Mouse (Mus musculus) limb, embryonic 13.5 days (tissue): ENCODE measurements around the gene Lcn6. TPM values are rescaled to one million over a fixed set of nuclear protein-coding genes. Genes with fewer than 3 reads are reported as not detected.

Experiments
- ATAC-seq: fragments of 200-750 bp; cut with Nextera tagmentation; 2 replicates; pipeline ENCODE4 v1.8.0; 2017; ENCODE audit warnings: low read depth, moderate number of reproducible peaks, moderate TSS enrichment; ENCODE audit not compliant: low FRiP score
- H3K27ac ChIP-seq: fragments of 300-500 bp; sonication (generic); 2 replicates; pipeline ENCODE4 v1.5.1; 2015; ENCODE audit warnings: inconsistent platforms, mild to moderate bottlenecking, moderate library complexity
- H3K27me3 ChIP-seq: fragments of 300-500 bp; sonication (generic); 2 replicates; pipeline ENCODE4 v1.6.1; 2015; ENCODE audit warnings: mild to moderate bottlenecking, inconsistent platforms
- H3K36me3 ChIP-seq: fragments of 300-500 bp; sonication (generic); 2 replicates; pipeline ENCODE4 v1.6.1; 2015; ENCODE audit warnings: inconsistent platforms, mild to moderate bottlenecking, moderate library complexity
- H3K4me1 ChIP-seq: fragments of 300-500 bp; sonication (generic); 2 replicates; pipeline ENCODE4 v1.6.1; 2015; ENCODE audit warnings: inconsistent platforms
- H3K4me2 ChIP-seq: fragments of 300-500 bp; sonication (generic); replicated peaks from 2 replicates; pipeline ENCODE4 v1.6.1; 2015; ENCODE audit warnings: inconsistent platforms, mild to moderate bottlenecking, moderate library complexity
- H3K4me3 ChIP-seq: fragments of 300-500 bp; sonication (generic); 2 replicates; pipeline ENCODE4 v1.5.1; 2015; ENCODE audit warnings: moderate library complexity, mild to moderate bottlenecking, inconsistent platforms
- H3K9ac ChIP-seq: fragments of 300-500 bp; sonication (generic); 2 replicates; pipeline ENCODE4 v1.6.1; 2015; ENCODE audit warnings: mild to moderate bottlenecking, inconsistent platforms
- H3K9me3 ChIP-seq: fragments of 300-500 bp; sonication (generic); 2 replicates; pipeline ENCODE4 v1.6.1; 2016; ENCODE audit warnings: inconsistent platforms
- WGBS: fragments of 180-500 bp; shearing (Covaris S2); methylation state at CpG from one replicate; pipeline ENCODE4 v1.1.7; 2015; 5-methylcytosine and 5-hydroxymethylcytosine counted together
- polyA plus RNA-seq: library from polyadenylated mRNA; unstranded; fragments of >200 nt; fragmentation: Nextera tagmentation; extraction: Ambion mirVana; gene quantifications from 2 replicates; pipeline ENCODE4 v1.2.1, GENCODE M21; 2015

Gene Lcn6
- not detected in 2 replicates for polyA plus RNA-seq

DNA sequence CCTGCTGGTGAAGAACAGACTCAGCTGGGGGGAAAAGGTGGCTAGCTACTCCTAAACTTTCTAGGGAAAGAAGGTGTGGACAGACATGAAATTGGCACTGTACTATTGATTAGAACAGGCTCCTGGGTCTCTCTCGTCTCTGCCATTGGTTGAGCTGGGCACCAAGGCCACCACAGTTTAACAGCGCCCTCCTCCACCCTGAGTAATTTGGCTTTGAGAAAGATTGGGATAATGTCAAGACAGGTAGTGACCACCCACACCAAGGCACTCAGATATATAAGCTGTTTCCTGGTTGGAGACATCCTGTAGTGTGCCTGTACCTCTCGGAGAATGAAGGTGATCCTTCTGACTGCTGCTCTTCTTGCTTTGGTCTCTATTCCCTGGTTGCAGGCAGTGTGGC, at the start of gene Lcn6:
TSS of gene Lcn6 (plus strand) at position 301 of the 400 bp plus-strand sequence.
- ATAC-seq, result no peak
- no peaks in the 10 kb centered on the region for H3K9me3 ChIP-seq
- H3K4me2 ChIP-seq, result no peak within 1 kb of the TSS
- no peak within 1 kb of the TSS for H3K4me3 ChIP-seq
- WGBS, result 90% methylated on average over 3 of the region's 3 CpGs
- H3K27ac ChIP-seq, result no peak within 1 kb of the TSS
- no peaks in the 10 kb centered on the region for H3K36me3 ChIP-seq
- H3K9ac ChIP-seq, result no peak within 1 kb of the TSS
- H3K27me3 ChIP-seq, result no peaks in the 10 kb centered on the region
- no peaks in the 10 kb centered on the region for H3K4me1 ChIP-seq

DNA sequence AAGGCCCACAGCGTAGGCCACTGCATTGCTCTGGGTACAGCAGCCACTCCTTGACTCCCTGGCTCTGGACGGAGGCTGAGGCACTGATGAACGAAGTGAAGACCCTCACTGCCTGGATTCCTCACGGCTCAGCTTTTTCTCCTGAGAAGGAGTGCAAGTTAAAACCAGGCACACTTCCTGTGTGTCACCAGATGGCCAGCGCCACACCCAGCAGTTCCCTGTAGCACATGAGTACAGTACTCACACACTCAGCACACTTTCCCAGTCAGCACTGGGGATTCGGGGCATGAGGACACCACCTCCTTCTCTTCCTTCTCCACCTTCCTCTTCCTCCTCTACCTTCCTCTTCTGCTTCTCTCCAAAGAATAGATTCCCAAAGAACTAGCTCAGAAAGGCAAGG, 48.8 kb upstream of the Lcn6 start, which contains the start of gene Fcna:
TSS of gene Fcna (minus strand) at position 220 of the 400 bp plus-strand sequence.
- no peak within 1 kb of the TSS for H3K4me3 ChIP-seq

DNA sequence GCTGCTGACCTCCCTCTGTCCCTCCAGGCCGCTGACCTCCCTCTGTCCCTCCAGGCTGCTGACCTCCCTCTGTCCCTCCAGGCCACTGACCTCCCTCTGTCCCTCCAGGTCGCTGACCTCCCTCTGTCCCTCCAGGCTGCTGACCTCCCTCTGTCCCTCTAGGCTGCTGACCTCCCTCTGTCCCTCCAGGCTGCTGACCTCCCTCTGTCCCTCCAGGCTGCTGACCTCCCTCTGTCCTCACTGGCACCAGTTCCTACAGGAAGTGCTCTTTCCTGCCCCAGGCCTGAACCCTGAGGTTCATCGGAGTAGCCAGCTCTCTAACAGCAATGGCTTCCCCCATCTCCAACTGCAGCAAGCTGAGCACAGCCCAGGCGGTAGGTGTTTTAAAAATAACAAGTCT, 47.8 kb upstream of the Lcn6 start:
- Histone ChIP-seq H3K9ac (no peak overlapping the region), H3K27me3 (no peaks in the 10 kb centered on the region), H3K36me3 (no peaks in the 10 kb centered on the region), H3K4me1 (no peaks in the 10 kb centered on the region), H3K27ac (no peak overlapping the region), H3K9me3 (no peaks in the 10 kb centered on the region), H3K4me3 (no peak overlapping the region), H3K4me2 (no peak overlapping the region)
- ATAC-seq, result no peak
- 39% methylated on average over 4 of the region's 4 CpGs for WGBS

More for the DNA sequence above, 48.8 kb upstream of the Lcn6 start, which contains the start of gene Fcna:
- Histone ChIP-seq H3K36me3 (no peaks in the 10 kb centered on the region), H3K9ac (no peak within 1 kb of the TSS), H3K4me1 (no peaks in the 10 kb centered on the region), H3K27ac (no peak within 1 kb of the TSS), H3K27me3 (no peaks in the 10 kb centered on the region), H3K9me3 (no peaks in the 10 kb centered on the region), H3K4me2 (no peak within 1 kb of the TSS)
- WGBS, result 74% methylated on average over 6 of the region's 6 CpGs
- no peak for ATAC-seq

DNA sequence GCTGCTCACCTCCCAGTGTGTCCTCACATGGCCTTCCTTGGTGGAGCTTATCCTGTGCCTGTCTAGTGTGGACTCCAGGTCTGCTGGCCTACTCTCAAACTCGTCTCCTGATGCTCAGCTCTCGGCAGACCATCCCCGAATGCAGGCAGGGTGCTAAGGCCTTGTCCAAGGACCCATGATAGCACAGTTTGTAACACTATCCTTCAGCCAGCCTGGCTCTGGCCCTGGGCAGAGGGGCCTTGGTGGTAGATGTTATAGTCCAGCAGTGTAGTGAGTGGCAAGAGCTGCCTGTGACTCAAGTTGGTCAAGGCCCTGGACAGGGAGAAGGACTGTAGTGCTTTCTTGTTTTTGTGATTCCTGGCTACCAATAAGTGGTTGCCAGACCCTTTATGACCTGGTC, 43.0 kb upstream of the Lcn6 start:
- H3K4me3 ChIP-seq, result no peak overlapping the region
- WGBS, result 79% methylated on average over 3 of the region's 3 CpGs

DNA sequence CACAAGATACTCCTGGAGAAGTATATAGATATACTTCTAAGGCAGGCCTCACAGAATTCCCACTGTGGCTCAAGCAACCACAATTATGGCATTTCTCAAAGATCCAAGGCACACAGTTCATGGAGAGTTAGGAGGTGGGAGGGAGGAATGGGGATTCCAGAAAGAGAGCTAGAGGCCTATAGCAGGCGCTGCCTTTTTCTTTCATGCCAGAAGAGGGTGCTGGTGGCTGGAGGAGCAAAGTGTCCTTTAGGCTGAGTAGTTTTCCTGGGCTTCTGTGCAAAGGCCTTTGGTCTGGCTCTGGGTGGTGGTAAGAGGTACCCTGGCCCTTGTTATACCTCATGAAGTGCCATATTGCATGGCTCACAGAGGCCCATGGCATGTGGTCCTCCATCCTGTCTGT, 42.5 kb upstream of the Lcn6 start:
- no peak for ATAC-seq
- Histone ChIP-seq H3K27ac (no peak overlapping the region), H3K4me1 (no peaks in the 10 kb centered on the region), H3K27me3 (no peaks in the 10 kb centered on the region), H3K4me3 (no peak overlapping the region), H3K36me3 (no peaks in the 10 kb centered on the region), H3K9ac (no peak overlapping the region), H3K9me3 (no peaks in the 10 kb centered on the region), H3K4me2 (no peak overlapping the region)
- 39% methylated on average over 1 of the region's 1 CpGs for WGBS

More for the DNA sequence above, 43.0 kb upstream of the Lcn6 start:
- H3K9ac ChIP-seq, result no peak overlapping the region
- H3K27ac ChIP-seq, result no peak overlapping the region
- H3K4me1 ChIP-seq, result no peaks in the 10 kb centered on the region
- H3K4me2 ChIP-seq, result no peak overlapping the region
- no peak for ATAC-seq
- no peaks in the 10 kb centered on the region for H3K27me3 ChIP-seq
- H3K9me3 ChIP-seq, result no peaks in the 10 kb centered on the region
- no peaks in the 10 kb centered on the region for H3K36me3 ChIP-seq

DNA sequence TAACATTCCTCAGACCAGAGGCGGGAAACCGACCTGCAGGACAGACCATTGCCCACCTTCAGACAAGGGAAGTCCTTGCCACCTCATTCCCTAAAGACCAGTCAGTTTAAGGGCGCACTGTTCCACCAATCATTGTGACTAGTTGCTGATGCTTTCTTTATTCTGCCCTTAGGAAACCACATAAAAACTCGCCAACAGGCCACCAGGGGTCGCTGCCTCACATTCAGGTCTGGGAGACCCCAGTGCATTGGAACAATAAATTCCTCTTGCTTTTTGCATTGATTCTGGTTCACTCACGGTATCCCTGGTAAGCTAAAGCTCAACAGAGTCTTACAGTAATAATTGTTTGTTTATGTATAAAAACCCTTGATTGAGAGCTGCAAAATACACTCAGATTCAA, 36.7 kb upstream of the Lcn6 start:
- no peak overlapping the region for H3K9ac ChIP-seq
- H3K36me3 ChIP-seq, result no peaks in the 10 kb centered on the region
- H3K4me3 ChIP-seq, result no peak overlapping the region
- H3K4me1 ChIP-seq, result no peaks in the 10 kb centered on the region
- H3K27me3 ChIP-seq, result 0 out of 2 replicates have a peak, but pooled peaks cover 3% of the 10 kb centered on the region
- no peak for ATAC-seq
- no peak overlapping the region for H3K27ac ChIP-seq
- WGBS, result 14% methylated on average over 6 of the region's 6 CpGs
- H3K9me3 ChIP-seq, result no peaks in the 10 kb centered on the region
- H3K4me2 ChIP-seq, result no peak overlapping the region

DNA sequence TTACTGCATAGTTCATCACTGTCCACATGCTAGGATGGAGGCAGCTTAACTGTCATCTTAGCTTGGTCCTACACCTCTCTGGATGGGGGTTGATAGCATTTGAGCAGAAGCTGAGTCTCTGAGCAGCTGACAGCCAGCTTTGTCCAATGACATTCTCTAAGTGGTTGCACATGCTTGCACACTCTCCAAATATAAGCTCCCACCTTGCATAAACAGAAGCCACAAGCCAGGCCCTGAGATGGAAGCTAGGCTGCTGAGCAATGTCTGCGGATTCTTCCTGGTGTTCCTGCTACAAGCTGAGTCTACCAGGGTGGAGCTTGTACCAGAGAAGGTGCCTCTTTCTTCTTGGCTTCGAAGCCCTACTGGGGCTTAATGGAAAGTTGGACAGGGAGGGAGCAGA, 23.7 kb upstream of the Lcn6 start, which contains the start of gene Lcn8:
TSS of gene Lcn8 (plus strand) at position 219 of the 400 bp plus-strand sequence.
- H3K9ac ChIP-seq, result no peak within 1 kb of the TSS
- H3K36me3 ChIP-seq, result no peaks in the 10 kb centered on the region
- H3K27me3 ChIP-seq, result no peaks in the 10 kb centered on the region
- WGBS, result 81% methylated on average over 2 of the region's 2 CpGs
- H3K27ac ChIP-seq, result no peak within 1 kb of the TSS
- no peaks in the 10 kb centered on the region for H3K9me3 ChIP-seq
- no peaks in the 10 kb centered on the region for H3K4me1 ChIP-seq
- ATAC-seq, result no peak
- H3K4me3 ChIP-seq, result no peak within 1 kb of the TSS
- no peak within 1 kb of the TSS for H3K4me2 ChIP-seq

DNA sequence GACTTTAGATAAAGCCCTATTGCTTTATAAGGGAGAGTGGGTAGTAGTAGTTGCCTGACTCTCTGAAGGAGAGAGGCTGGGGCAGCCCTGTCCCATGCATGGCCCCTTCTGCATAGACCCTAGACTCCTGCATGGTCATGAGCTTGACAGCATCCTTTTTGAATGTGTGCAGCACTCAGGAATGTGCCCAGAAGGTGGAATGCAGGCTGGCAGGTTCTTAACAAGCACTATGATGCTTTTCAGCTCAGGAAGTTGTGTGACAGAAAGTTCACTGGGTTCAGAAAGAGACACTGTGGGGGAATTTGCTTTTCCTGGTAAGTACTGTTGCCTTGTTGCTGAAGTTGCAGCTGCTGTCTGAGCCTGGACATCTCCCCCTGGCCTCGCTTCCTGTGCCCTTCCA, 22.1 kb upstream of the Lcn6 start:
- H3K36me3 ChIP-seq, result no peaks in the 10 kb centered on the region
- 67% methylated on average over 1 of the region's 1 CpGs for WGBS
- H3K4me3 ChIP-seq, result no peak overlapping the region
- no peak for ATAC-seq
- H3K27me3 ChIP-seq, result no peaks in the 10 kb centered on the region
- no peak overlapping the region for H3K27ac ChIP-seq
- no peaks in the 10 kb centered on the region for H3K4me1 ChIP-seq
- H3K9me3 ChIP-seq, result no peaks in the 10 kb centered on the region
- no peak overlapping the region for H3K4me2 ChIP-seq
- no peak overlapping the region for H3K9ac ChIP-seq

DNA sequence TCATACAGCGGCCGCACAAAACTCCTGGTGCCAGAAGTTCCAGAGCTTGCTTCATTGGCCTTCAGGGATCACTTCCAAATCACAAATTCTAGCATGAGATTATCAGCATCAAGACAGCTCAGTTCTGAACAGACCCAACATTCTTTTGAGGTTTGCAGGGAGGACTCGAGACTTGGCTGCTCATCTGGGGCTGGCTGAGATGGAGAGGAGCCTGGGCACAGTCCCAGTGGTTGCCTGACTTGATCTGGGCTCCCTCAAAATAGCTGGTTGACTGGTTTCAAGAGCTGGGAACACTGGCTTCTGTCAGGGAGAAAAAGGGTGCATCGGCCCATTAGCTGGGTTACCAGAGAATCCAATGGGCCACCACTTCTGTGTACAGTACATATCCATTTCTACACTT, 19.9 kb upstream of the Lcn6 start:
- Histone ChIP-seq H3K4me2 (no peak overlapping the region), H3K9ac (no peak overlapping the region), H3K4me3 (no peak overlapping the region), H3K4me1 (no peaks in the 10 kb centered on the region), H3K9me3 (no peaks in the 10 kb centered on the region), H3K27ac (no peak overlapping the region), H3K36me3 (no peaks in the 10 kb centered on the region), H3K27me3 (no peaks in the 10 kb centered on the region)
- WGBS, result 83% methylated on average over 4 of the region's 4 CpGs
- no peak for ATAC-seq

DNA sequence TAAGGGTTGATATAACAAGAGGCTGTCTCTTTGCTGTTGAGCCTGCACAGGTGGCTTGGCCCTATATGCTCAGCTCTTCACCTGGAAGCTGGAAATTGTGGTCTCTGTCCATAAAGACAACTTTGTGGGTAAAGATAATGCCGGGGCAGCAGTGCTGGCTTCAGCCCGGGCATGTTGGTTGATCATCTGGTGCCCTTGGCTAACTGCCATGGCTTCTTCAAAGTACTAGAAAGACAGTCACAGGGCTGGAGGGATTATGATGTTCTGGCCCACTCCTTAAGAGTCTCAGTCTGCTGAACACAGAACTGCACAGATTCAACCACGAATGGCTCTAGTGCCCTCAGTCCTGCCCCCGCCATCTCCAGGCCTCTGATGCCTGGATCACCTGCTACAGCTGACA, 19.3 kb upstream of the Lcn6 start:
- Histone ChIP-seq H3K27me3 (no peaks in the 10 kb centered on the region), H3K9me3 (no peaks in the 10 kb centered on the region), H3K9ac (no peak overlapping the region), H3K4me1 (no peaks in the 10 kb centered on the region), H3K4me3 (no peak overlapping the region), H3K27ac (no peak overlapping the region), H3K36me3 (no peaks in the 10 kb centered on the region), H3K4me2 (no peak overlapping the region)
- 91% methylated on average over 4 of the region's 4 CpGs for WGBS
- ATAC-seq, result no peak

DNA sequence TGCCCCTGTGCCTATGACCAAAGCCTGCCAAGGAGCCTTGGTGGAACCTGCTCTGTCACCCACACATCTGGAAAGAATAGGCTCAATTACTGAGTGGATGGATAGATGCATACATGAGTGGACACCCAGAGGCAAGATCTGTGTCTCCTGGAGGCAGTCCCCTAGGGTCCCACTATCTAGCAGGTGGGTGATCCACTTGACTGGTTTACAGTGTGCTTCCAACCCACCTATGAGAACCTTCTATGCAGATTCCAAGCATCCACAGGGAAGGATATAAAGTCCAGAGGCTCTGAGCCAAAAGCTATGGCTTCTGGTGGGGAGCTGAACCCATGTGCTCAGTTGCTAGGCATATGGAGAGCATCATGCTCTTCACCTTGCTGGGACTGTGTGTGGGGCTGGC, 18.9 kb upstream of the Lcn6 start, which contains the start of gene Lcn5:
TSS of gene Lcn5 (plus strand) at position 301 of the 400 bp plus-strand sequence.
- Histone ChIP-seq H3K4me3 (no peak within 1 kb of the TSS), H3K4me2 (no peak within 1 kb of the TSS), H3K27ac (no peak within 1 kb of the TSS), H3K4me1 (no peaks in the 10 kb centered on the region), H3K27me3 (no peaks in the 10 kb centered on the region), H3K9me3 (no peaks in the 10 kb centered on the region), H3K9ac (no peak within 1 kb of the TSS), H3K36me3 (no peaks in the 10 kb centered on the region)
- ATAC-seq, result no peak

DNA sequence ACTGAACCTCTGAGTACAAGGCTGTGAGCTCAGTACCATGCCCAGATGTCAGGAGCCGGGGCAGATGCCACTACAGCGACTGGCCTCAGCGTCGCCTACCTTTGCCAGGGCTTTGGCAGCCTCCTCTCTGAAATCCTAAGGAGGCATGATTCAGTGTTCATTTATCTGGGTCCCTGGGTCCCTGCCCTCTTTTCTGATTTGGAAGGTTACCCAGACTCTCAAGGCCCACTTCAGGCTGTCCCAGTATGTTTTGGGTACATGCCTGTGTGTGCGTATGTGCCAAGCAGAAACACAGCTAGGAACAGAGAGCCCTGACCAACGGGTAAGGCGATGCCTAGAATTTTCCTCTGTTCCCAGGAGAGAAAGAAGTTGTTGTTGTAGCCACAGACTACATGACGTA, 16.3 kb upstream of the Lcn6 start:
- Histone ChIP-seq H3K27ac (no peak overlapping the region), H3K9me3 (no peaks in the 10 kb centered on the region), H3K27me3 (no peaks in the 10 kb centered on the region), H3K4me2 (no peak overlapping the region), H3K36me3 (no peaks in the 10 kb centered on the region), H3K4me3 (no peak overlapping the region), H3K4me1 (no peaks in the 10 kb centered on the region), H3K9ac (no peak overlapping the region)
- ATAC-seq, result no peak
- 86% methylated on average over 8 of the region's 8 CpGs for WGBS

DNA sequence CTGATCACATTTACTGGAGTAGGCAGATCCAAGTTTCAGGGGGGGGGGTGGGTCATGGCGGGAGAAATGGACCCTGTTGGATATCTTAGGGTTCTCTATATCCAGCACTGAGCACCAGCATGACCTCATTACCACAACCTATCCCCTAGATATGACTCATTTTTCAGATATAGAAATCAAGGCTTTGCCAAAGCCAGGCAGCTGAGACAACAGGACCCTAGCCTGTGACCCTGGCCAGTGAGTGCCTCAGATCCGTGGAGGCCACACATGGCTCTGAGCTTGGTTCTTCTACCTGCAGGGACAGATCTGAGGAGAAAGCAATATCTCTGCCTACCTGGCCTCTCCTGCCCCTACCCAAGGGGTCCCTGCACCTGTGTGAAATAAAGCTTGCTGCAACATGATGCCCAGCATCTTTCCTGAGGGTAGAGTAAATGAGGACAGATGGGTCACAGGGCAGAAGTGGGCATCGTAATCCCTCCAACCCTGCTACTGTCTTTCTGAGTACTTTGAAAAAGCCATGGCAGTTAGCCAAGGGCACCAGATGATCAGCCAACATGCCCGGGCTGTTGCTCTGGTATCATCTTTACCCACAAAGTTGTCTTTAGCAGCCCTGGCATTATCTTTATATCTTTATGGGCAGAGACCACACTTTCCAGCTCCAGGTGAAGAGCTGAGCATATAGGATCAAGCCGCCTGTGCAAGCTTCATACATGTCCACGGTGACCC, 15.2 kb upstream of the Lcn6 start:
- Histone ChIP-seq H3K4me2 (no peak overlapping the region), H3K27me3 (no peaks in the 10 kb centered on the region), H3K4me3 (no peak overlapping the region), H3K9ac (no peak overlapping the region), H3K9me3 (no peaks in the 10 kb centered on the region), H3K36me3 (no peaks in the 10 kb centered on the region), H3K27ac (no peak overlapping the region), H3K4me1 (no peaks in the 10 kb centered on the region)
- no peak; the same call in 1 of the 2 replicates for ATAC-seq
- WGBS, result 88% methylated on average over 6 of the region's 6 CpGs
